Mouse (Mus musculus): ENCODE data around the gene Slc10a7. TPM values are rescaled to one million over a fixed set of nuclear protein-coding genes. Genes with fewer than 3 reads are reported as not detected.

Slc10a7 gene
- polyA plus RNA-seq, 1 experiment from 2014 or later: 11.3 TPM

GRCm38 (mm10) chr8:78759139-78759538, 250.0 kb downstream of the Slc10a7 start:
- Histone ChIP-seq H3K4me2 (replicated peaks; ENCODE audit: low read depth, low read length) (no peak overlapping the region), H3K4me1 (ENCODE audit: control insufficient read depth, insufficient read depth, low read length) (no peaks in the 10 kb centered on the region), H3K36me3 (ENCODE audit: control insufficient read depth, insufficient read depth, low read length) (no peaks in the 10 kb centered on the region), H3K4me3 (ENCODE audit: low read length) (no peak overlapping the region), H3K9me3 (ENCODE audit: control insufficient read depth, low read length) (peaks cover 9% of the 10 kb centered on the region; the same call in 1 of the 2 replicates), H3K27ac (ENCODE audit: low read depth, low read length) (no peak overlapping the region), H3K27me3 (ENCODE audit: control insufficient read depth, insufficient read depth, low read length) (no peaks in the 10 kb centered on the region), H3K9ac (ENCODE audit: low read depth, low read length) (no peak overlapping the region)
- ATAC-seq (ENCODE audit: low FRiP score, low TSS enrichment): no peak

- Histone ChIP-seq H3K9me3 (ENCODE audit: control insufficient read depth, low read length) (peaks cover 3% of the 10 kb centered on the region; the same call in 1 of the 2 replicates), H3K9ac (ENCODE audit: low read depth, low read length) (no peak overlapping the region), H3K4me3 (ENCODE audit: low read length) (no peak overlapping the region), H3K27me3 (ENCODE audit: control insufficient read depth, insufficient read depth, low read length) (no peaks in the 10 kb centered on the region), H3K27ac (ENCODE audit: low read depth, low read length) (no peak overlapping the region), H3K36me3 (ENCODE audit: control insufficient read depth, insufficient read depth, low read length) (no peaks in the 10 kb centered on the region), H3K4me1 (ENCODE audit: control insufficient read depth, insufficient read depth, low read length) (no peaks in the 10 kb centered on the region), H3K4me2 (replicated peaks; ENCODE audit: low read depth, low read length) (no peak overlapping the region)
- no peak for ATAC-seq (ENCODE audit: low FRiP score, low TSS enrichment)
These were observed 255.8 kb downstream of the Slc10a7 start for GRCm38 (mm10) chr8:78764976-78765375.

DNA sequence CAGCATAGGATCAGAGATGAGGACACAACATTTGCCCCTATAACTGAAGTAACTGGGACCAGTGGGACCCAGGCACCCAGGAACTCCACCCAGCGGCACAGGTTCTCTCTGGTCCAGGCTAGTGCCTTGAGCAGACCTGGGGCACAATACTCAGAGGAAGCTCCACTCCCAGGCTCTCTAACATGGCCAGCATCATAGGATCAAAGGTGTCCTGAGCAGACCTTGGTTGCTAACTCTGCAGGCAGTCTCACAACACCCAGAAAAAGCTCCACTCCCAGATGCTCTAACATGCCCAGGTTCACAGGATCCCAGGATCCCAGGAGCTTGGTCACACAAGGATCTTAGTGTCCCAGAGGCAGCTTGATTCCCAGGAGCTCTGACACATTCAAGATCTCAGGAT, 256.4 kb downstream of the Slc10a7 start:
- WGBS: 95% methylated on average over 1 of the region's 1 CpGs
- ATAC-seq (ENCODE audit: low FRiP score, low TSS enrichment): no peak
- H3K4me1 ChIP-seq (ENCODE audit: control insufficient read depth, insufficient read depth, low read length): no peaks in the 10 kb centered on the region

DNA sequence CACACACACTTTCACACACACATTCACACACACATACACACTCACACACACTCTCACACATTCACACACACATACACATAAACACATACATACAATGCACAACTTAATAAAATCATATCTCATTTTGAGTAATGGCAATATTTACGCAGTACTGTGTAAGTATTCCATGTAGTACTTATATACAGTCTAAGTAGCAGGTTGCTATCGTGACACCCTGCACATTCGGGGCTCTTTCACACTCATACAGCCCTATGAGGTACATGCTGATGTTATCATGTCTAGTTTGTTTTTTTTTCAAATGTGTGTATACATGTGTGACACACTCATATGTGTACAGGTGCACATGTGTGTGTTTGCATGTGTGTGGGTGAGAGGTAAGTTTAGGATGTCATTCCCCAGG, 261.4 kb downstream of the Slc10a7 start:
- Histone ChIP-seq H3K4me2 (replicated peaks; ENCODE audit: low read depth, low read length) (no peak overlapping the region), H3K9me3 (ENCODE audit: control insufficient read depth, low read length) (no peaks in the 10 kb centered on the region), H3K4me3 (ENCODE audit: low read length) (no peak overlapping the region), H3K27ac (ENCODE audit: low read depth, low read length) (no peak overlapping the region), H3K9ac (ENCODE audit: low read depth, low read length) (no peak overlapping the region), H3K27me3 (ENCODE audit: control insufficient read depth, insufficient read depth, low read length) (no peaks in the 10 kb centered on the region), H3K4me1 (ENCODE audit: control insufficient read depth, insufficient read depth, low read length) (no peaks in the 10 kb centered on the region), H3K36me3 (ENCODE audit: control insufficient read depth, insufficient read depth, low read length) (no peaks in the 10 kb centered on the region)
- no peak for ATAC-seq (ENCODE audit: low FRiP score, low TSS enrichment)
- 95% methylated on average over 3 of the region's 3 CpGs for WGBS

More for the DNA sequence above, 256.4 kb downstream of the Slc10a7 start:
- H3K4me3 ChIP-seq (ENCODE audit: low read length): no peak overlapping the region
- no peaks in the 10 kb centered on the region for H3K27me3 ChIP-seq (ENCODE audit: control insufficient read depth, insufficient read depth, low read length)
- H3K9me3 ChIP-seq (ENCODE audit: control insufficient read depth, low read length): peaks cover 3% of the 10 kb centered on the region; the same call in 1 of the 2 replicates
- no peaks in the 10 kb centered on the region for H3K36me3 ChIP-seq (ENCODE audit: control insufficient read depth, insufficient read depth, low read length)
- no peak overlapping the region for H3K27ac ChIP-seq (ENCODE audit: low read depth, low read length)
- no peak overlapping the region for H3K9ac ChIP-seq (ENCODE audit: low read depth, low read length)
- H3K4me2 ChIP-seq (replicated peaks; ENCODE audit: low read depth, low read length): no peak overlapping the region

DNA sequence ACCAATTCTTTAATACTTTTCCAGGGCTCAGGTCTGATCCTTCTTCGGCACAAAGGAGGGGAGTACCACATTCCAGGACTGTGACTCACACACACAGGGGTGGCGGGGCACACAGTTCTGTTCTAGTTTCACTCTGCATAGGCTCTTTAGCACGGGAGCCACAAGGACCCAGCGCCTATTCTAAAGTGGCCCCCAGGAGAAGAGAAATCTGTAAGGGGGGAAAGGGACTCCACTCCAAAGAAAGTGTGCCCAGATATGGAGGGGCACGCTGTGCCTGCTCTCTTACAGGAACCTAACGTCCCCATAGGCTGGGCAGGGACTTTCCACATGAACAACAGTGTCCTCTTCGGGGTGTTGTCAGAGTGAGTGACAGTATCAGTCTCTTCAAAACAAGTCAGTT, 262.1 kb downstream of the Slc10a7 start:
- H3K4me3 ChIP-seq (ENCODE audit: low read length): no peak overlapping the region
- no peak overlapping the region for H3K27ac ChIP-seq (ENCODE audit: low read depth, low read length)
- H3K36me3 ChIP-seq (ENCODE audit: control insufficient read depth, insufficient read depth, low read length): no peaks in the 10 kb centered on the region
- H3K9me3 ChIP-seq (ENCODE audit: control insufficient read depth, low read length): no peaks in the 10 kb centered on the region
- H3K9ac ChIP-seq (ENCODE audit: low read depth, low read length): no peak overlapping the region
- no peaks in the 10 kb centered on the region for H3K27me3 ChIP-seq (ENCODE audit: control insufficient read depth, insufficient read depth, low read length)
- WGBS: 71% methylated on average over 7 of the region's 7 CpGs
- H3K4me1 ChIP-seq (ENCODE audit: control insufficient read depth, insufficient read depth, low read length): no peaks in the 10 kb centered on the region
- 0 out of 2 replicates have a peak, but pooled peaks have one; percentile 52 for ATAC-seq (ENCODE audit: low FRiP score, low TSS enrichment)
- H3K4me2 ChIP-seq (replicated peaks; ENCODE audit: low read depth, low read length): no peak overlapping the region

GRCm38 (mm10) chr8:78776816-78777215, 267.7 kb downstream of the Slc10a7 start:
- 92% methylated on average over 9 of the region's 9 CpGs for WGBS
- no peaks in the 10 kb centered on the region for H3K27me3 ChIP-seq (ENCODE audit: control insufficient read depth, insufficient read depth, low read length)

More at GRCm38 (mm10) chr8:78776816-78777215, 267.7 kb downstream of the Slc10a7 start:
- ATAC-seq (ENCODE audit: low FRiP score, low TSS enrichment): no peak
- Histone ChIP-seq H3K9ac (ENCODE audit: low read depth, low read length) (no peak overlapping the region), H3K4me1 (ENCODE audit: control insufficient read depth, insufficient read depth, low read length) (no peaks in the 10 kb centered on the region), H3K4me3 (ENCODE audit: low read length) (no peak overlapping the region), H3K9me3 (ENCODE audit: control insufficient read depth, low read length) (no peaks in the 10 kb centered on the region), H3K4me2 (replicated peaks; ENCODE audit: low read depth, low read length) (no peak overlapping the region), H3K36me3 (ENCODE audit: control insufficient read depth, insufficient read depth, low read length) (no peaks in the 10 kb centered on the region), H3K27ac (ENCODE audit: low read depth, low read length) (no peak overlapping the region)

Other genes starting within 250 kb of the Slc10a7 start
- not detected in 2 replicates for gene Pou4f2, start 72.7 kb upstream of the Slc10a7 start, polyA plus RNA-seq (2014; fragmentation: Nextera tagmentation; extraction: Ambion mirVana)
- gene Rbmxl1, start 448 bp upstream of the Slc10a7 start, polyA plus RNA-seq (2014; fragmentation: Nextera tagmentation; extraction: Ambion mirVana): 275 and 296 TPM in 2 replicates